Mouse (Mus musculus) forebrain, embryonic 14.5 days (tissue): Measurements from ENCODE around the gene Robo4. TPM values are rescaled to one million over a fixed set of nuclear protein-coding genes. Genes with fewer than 3 reads are reported as not detected.

Experiments
- ATAC-seq: fragments of 200-750 bp; cut with Nextera tagmentation; 2 replicates; pipeline ENCODE4 v1.8.0; 2017; ENCODE audit warnings: mild to moderate bottlenecking, moderate library complexity
- DNase-seq: peaks from one replicate; pipeline ENCODE4 v3.0.0-alpha.2; 2015; ENCODE audit warnings: low spot score
- H3K27ac ChIP-seq: fragments of 300-500 bp; sonication (generic); 2 replicates; pipeline ENCODE4 v1.5.1; 2014; ENCODE audit warnings: low read depth, mild to moderate bottlenecking, control low read depth, low read length, moderate library complexity
- H3K27me3 ChIP-seq: fragments of 300-500 bp; sonication (generic); replicated peaks from 2 replicates; pipeline ENCODE4 v1.6.1; 2014; ENCODE audit warnings: low read length, control low read depth, mixed read lengths; ENCODE audit not compliant: control insufficient read depth, insufficient read depth
- H3K36me3 ChIP-seq: fragments of 300-500 bp; sonication (generic); 2 replicates; pipeline ENCODE4 v1.6.1; 2014; ENCODE audit warnings: low read length, control low read depth; ENCODE audit not compliant: control insufficient read depth, insufficient read depth
- H3K4me1 ChIP-seq: fragments of 300-500 bp; sonication (generic); 2 replicates; pipeline ENCODE4 v1.6.1; 2014; ENCODE audit warnings: antibody characterized with exemption, low read length, control low read depth; ENCODE audit not compliant: control insufficient read depth, insufficient read depth
- H3K4me2 ChIP-seq: fragments of 300-500 bp; sonication (generic); 2 replicates; pipeline ENCODE4 v1.6.1; 2014; ENCODE audit warnings: mild to moderate bottlenecking, control low read depth, low read length
- H3K4me3 ChIP-seq: fragments of 300-500 bp; sonication (generic); 2 replicates; pipeline ENCODE4 v1.5.1; 2014; ENCODE audit warnings: low read depth, low read length, control low read depth
- H3K9ac ChIP-seq: fragments of 300-500 bp; sonication (generic); 2 replicates; pipeline ENCODE4 v1.6.1; 2014; ENCODE audit warnings: mild to moderate bottlenecking, low read length, control low read depth, moderate library complexity
- H3K9me3 ChIP-seq: fragments of 300-500 bp; sonication (generic); replicated peaks from 2 replicates; pipeline ENCODE4 v1.6.1; 2016; ENCODE audit warnings: low read length, control low read depth, mixed read lengths; ENCODE audit not compliant: control insufficient read depth
- WGBS: fragments of 180-500 bp; shearing (Covaris S2); extraction: QIAGEN DNeasy Blood & Tissue Kit; methylation state at CpG from one replicate; pipeline ENCODE4 v1.1.7; 2014; 5-methylcytosine and 5-hydroxymethylcytosine counted together
- polyA plus RNA-seq: library from polyadenylated mRNA; unstranded; fragments of >200 nt; fragmentation: Nextera tagmentation; extraction: Ambion mirVana; gene quantifications from 2 replicates; pipeline ENCODE4 v1.2.1, GENCODE M21; 2014

Gene Robo4
- polyA plus RNA-seq, 1 experiment from 2014 or later = 3.3 TPM

DNA sequence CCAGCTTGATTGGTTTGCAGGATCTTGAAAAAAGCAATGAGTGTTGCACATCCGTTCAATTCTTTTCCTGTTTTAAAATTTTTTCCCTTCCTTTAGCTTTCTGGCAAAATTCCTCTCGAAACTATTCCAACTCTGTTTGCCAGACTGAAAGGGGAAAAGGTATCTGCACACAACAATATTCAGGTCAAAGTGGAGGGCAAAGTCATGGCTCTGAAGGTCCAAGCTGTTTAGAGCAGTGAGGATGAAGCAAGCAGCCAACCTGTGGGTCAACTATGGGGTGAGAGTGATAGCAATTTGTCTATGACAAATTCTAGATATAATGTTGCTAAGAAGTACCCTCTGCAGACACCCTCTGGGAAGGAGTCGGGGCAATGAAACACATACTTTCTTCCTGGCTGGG, 13.0 kb downstream of the Robo4 start:
- Histone ChIP-seq H3K4me2 (no peak overlapping the region), H3K27me3 (no peaks in the 10 kb centered on the region), H3K9ac (no peak overlapping the region), H3K4me3 (no peak overlapping the region), H3K4me1 (no peaks in the 10 kb centered on the region), H3K9me3 (no peaks in the 10 kb centered on the region), H3K27ac (no peak overlapping the region), H3K36me3 (no peaks in the 10 kb centered on the region)
- DNase-seq (no peak), ATAC-seq (no peak)
- WGBS = 88% methylated on average over 3 of the region's 3 CpGs

DNA sequence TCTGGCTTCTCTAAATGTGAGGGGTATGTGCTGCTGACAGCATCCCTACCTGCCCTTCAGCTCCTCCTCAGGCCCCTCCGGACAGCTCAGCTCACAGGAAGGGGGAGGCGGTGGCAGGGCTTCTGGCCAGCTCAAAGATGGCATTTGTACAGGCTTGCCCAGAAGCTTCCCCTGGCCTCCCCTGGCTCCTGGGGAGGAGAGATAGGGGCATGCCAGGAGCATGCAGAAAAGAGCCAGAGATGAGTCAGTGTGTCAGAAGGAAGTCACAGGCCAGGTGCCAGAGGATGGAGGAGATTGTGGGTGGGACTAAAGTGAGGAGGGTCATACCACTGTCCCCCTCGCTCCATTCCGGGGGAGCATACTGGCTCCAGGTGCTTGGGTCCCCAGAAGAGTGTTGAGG, 17.1 kb downstream of the Robo4 start:
- ATAC-seq (no peak), DNase-seq (no peak)
- Histone ChIP-seq H3K27me3 (no peaks in the 10 kb centered on the region), H3K4me3 (no peak overlapping the region), H3K36me3 (no peaks in the 10 kb centered on the region), H3K9me3 (no peaks in the 10 kb centered on the region), H3K9ac (no peak overlapping the region), H3K4me1 (no peaks in the 10 kb centered on the region), H3K4me2 (no peak overlapping the region), H3K27ac (no peak overlapping the region)
- 83% methylated on average over 4 of the region's 4 CpGs for WGBS

DNA sequence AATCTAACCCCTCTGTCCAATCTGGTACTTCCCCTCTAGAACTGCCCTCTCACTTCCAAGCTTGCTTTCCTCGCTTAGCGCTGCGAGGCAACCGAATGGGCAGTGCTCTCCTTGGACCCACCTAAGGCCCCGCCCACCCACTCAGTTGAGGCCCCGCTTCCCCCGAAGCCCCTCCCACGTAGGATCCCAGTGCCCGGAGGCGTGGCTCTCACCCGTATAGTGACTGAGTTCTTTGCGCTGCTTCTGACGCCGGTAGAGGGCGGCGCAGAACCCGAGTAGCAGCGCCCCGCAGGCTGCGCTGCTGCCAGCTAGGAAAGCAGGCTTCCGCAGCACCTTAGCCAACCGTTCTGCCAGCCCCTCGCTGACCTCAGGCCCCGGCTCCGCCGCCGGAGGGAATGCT, 19.0 kb downstream of the Robo4 start:
- Histone ChIP-seq H3K9ac (peak overlapping the region; percentile 45), H3K4me1 (no peaks in the 10 kb centered on the region), H3K4me3 (0 out of 2 replicates have a peak overlapping the region, but pooled peaks have one; percentile 9), H3K27ac (no peak overlapping the region), H3K9me3 (no peaks in the 10 kb centered on the region), H3K36me3 (no peaks in the 10 kb centered on the region), H3K27me3 (no peaks in the 10 kb centered on the region), H3K4me2 (peak overlapping the region; percentile 50)
- ATAC-seq (peak; percentile 95), DNase-seq (peak; percentile 93)
- WGBS = under 1% methylated on average over 27 of the region's 27 CpGs

DNA sequence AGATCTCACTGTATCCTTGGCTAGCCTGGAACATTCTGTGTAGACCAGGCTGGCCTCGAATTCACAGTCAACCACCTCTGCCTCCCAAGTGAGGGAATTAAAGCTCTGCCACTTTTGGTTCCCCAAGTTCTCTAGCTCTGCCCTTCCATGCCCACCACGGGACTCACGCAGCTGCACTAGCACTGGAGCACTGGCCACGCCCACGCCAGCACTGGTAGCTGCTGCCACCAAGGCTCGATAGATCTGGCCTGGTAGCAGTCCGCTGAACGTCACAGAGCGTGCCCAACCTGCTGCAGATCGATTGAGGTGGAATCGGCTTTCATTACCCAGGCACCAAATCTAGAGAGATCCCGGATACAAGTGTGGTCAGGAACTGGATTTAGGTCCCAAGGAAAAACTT, 19.5 kb downstream of the Robo4 start:
- Histone ChIP-seq H3K4me1 (no peaks in the 10 kb centered on the region), H3K4me3 (no peak overlapping the region), H3K4me2 (peak overlapping the region; percentile 50), H3K36me3 (no peaks in the 10 kb centered on the region), H3K9me3 (no peaks in the 10 kb centered on the region), H3K9ac (peak overlapping the region; percentile 45; the same call in 1 of the 2 replicates), H3K27ac (no peak overlapping the region), H3K27me3 (no peaks in the 10 kb centered on the region)
- no peak for DNase-seq
- ATAC-seq = peak; percentile 45
- WGBS = 40% methylated on average over 12 of the region's 12 CpGs

DNA sequence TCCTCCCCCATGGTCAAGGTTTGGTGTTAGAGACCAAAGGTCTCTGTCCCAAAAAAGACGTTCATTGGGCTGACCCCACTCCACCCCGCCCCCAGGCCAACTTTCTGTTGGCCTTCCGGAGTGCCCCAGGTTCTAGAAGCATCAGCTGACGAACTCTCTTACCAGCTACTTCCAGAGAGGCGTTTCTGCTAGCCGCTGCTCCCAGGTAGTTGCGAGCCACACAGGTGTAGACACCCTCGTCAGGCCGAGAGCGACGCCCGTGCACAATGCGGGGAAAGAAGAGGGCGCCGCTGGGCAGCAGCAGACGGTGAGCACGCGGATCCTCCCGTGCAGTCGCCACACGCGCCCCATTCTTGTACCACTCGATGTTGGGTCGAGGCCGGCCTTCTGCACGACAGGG, 27.6 kb downstream of the Robo4 start:
- Histone ChIP-seq H3K4me1 (peaks cover 11% of the 10 kb centered on the region), H3K27me3 (peaks cover 30% of the 10 kb centered on the region), H3K4me3 (no peak overlapping the region), H3K9ac (no peak overlapping the region), H3K9me3 (no peaks in the 10 kb centered on the region), H3K36me3 (no peaks in the 10 kb centered on the region), H3K4me2 (no peak overlapping the region), H3K27ac (no peak overlapping the region)
- DNase-seq (no peak), ATAC-seq (no peak)
- 51% methylated on average over 26 of the region's 26 CpGs for whole genome bisulfite sequencing

DNA sequence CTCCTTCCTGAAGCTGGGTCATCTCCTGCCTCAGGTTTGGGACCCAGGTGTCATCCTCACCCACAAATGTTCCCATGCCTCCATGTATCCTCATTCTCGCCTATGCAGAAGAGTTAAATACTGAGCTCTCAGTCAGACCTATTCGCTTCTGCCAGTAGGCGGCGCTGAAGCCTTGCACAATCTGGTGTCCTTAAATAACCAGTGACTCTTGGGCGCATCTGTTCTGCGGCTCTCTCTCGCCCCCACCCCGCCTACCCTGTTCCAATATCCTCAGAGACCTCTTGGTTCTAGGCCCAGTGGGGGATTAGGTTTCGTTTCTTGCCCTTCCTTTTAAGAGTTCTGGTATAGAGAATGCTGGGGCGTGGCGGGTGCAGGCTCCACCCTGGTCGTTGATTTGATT, 28.9 kb downstream of the Robo4 start:
- WGBS = under 1% methylated on average over 12 of the region's 12 CpGs
- Histone ChIP-seq H3K4me1 (peaks cover 11% of the 10 kb centered on the region), H3K9me3 (no peaks in the 10 kb centered on the region), H3K27ac (no peak overlapping the region), H3K27me3 (peaks cover 39% of the 10 kb centered on the region), H3K9ac (no peak overlapping the region), H3K4me3 (no peak overlapping the region), H3K36me3 (no peaks in the 10 kb centered on the region), H3K4me2 (peak overlapping the region; percentile 44)
- ATAC-seq = peak; percentile 76
- DNase-seq = peak; percentile 97

DNA sequence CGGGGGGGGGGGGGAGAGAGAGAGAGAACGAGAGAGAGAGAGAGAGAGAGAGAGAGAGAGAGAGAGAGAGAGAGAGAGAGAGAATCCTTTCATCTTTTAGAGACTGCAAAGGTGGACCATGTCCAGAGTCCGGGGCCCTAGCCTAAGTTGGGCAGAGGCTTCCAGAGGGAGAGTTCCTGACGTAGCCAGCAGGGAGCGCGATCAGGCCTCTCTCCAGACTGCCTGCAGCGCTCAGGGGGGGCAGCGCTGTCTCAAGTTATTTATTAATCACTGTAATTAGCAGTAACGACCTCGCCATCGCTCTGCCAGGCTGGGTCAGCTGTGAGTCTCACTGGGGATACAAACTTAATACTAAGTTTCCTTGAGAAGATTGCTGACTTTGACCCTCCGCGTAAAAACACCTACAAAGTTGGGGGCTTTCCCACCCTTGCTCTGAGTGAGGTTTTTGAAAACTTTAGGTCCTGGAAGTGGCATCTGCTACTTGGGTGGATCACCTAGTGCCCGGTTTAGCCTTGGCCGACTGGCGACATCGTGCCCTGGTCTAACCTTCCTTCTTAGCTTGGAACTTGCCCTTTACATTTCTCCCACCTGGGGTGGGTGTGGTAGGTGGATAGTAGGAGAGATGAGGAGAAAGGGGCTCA, 30.4 kb downstream of the Robo4 start:
- no peaks in the 10 kb centered on the region for H3K36me3 ChIP-seq
- peak overlapping the region; percentile 55 for H3K9ac ChIP-seq
- WGBS = under 1% methylated on average over 15 of the region's 17 CpGs
- DNase-seq (peak; percentile 77), ATAC-seq (peak; percentile 53; the same call in 1 of the 2 replicates)
- H3K27ac ChIP-seq = no peak overlapping the region
- no peaks in the 10 kb centered on the region for H3K9me3 ChIP-seq
- peaks cover 42% of the 10 kb centered on the region for H3K27me3 ChIP-seq
- H3K4me2 ChIP-seq = peak overlapping the region; percentile 73
- H3K4me1 ChIP-seq = peaks cover 11% of the 10 kb centered on the region
- H3K4me3 ChIP-seq = peak overlapping the region; percentile 30

DNA sequence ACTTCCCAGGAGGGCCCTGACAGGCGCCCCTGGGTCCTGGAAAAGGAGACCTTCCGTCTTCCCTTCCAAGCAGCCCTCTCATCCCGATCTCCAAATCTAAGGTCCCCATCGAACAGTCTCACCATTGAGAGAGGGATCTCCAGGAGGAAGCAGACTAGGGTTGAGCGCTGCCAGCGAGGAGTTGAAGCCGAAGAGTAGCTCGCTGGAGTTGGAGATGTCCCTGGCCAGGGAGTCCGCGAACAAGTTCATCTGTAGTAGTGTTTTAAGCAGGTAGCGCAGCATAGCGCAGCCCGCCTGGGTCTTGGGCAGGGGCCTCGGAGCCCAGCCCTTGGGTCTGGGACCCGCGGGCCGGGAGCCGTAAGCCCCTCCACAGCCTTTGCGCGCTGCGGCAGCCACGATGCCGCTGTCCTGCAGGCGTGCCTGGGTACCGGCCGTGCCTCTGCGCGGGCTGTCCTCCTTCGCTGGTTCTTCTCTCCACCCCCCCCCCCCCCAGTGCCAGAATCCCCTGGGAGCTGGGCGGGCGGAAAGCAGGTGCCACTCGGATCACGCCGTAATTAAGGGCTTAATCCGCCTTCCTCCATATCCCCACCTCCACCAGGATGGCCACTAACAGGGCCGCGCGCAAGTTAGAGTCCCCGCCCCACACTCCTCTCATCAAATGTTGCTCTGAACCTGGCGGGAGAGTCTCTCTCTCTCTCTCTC, 31.2 kb downstream of the Robo4 start, which contains the start of gene Robo3:
Gene Robo3, minus strand, starts transcription at position 527 of the 702 bp plus-strand sequence.
- under 1% methylated on average over 39 of the region's 40 CpGs for WGBS
- Histone ChIP-seq H3K4me1 (peaks cover 11% of the 10 kb centered on the region), H3K4me3 (peak within 1 kb of the TSS; percentile 30), H3K9me3 (no peaks in the 10 kb centered on the region), H3K9ac (peak within 1 kb of the TSS; percentile 55), H3K4me2 (peak within 1 kb of the TSS; percentile 73), H3K27ac (no peak within 1 kb of the TSS), H3K36me3 (no peaks in the 10 kb centered on the region), H3K27me3 (peaks cover 42% of the 10 kb centered on the region)
- no peak for DNase-seq
- ATAC-seq = no peak
